Mouse (Mus musculus) MEL (cell line): Measurements from ENCODE around the gene Hoxd13.

Source experiments
- BHLHE40 ChIP-seq: IDR thresholded peaks from 2 replicates; pipeline ENCODE4 v1.6.1; 2012; ENCODE audit warnings: low read depth, mild to moderate bottlenecking, inconsistent platforms, low read length, improper control_type of control experiment, borderline replicate concordance
- CHD2 ChIP-seq: IDR thresholded peaks from 2 replicates; pipeline ENCODE4 v1.6.1; 2011; ENCODE audit warnings: low read length, improper control_type of control experiment
- CTCF ChIP-seq, 3 experiments: IDR thresholded peaks in 2 of 3; conservative IDR thresholded peaks in 1 of 3; 2 replicates each; pipeline ENCODE4 v1.5.1; 2011 to 2012; ENCODE audit warnings: low read length in 3 of 3, low read depth in 2 of 3, mild to moderate bottlenecking in 2 of 3, improper control_type of control experiment in 1 of 3, inconsistent platforms in 1 of 3, mixed read lengths in 1 of 3, moderate library complexity in 1 of 3; ENCODE audit not compliant: control insufficient read depth in 1 of 3, insufficient read depth in 1 of 3, poor library complexity in 1 of 3, severe bottlenecking in 1 of 3
- EP300 ChIP-seq, 2 experiments: IDR thresholded peaks; 2 replicates each; pipeline ENCODE4 v1.6.1; 2011; ENCODE audit warnings: improper control_type of control experiment in 2 of 2, low read length in 2 of 2, low read depth in 1 of 2, mild to moderate bottlenecking in 1 of 2
- GABPA ChIP-seq: IDR thresholded peaks from 2 replicates; pipeline ENCODE4 v1.6.1; 2012; ENCODE audit warnings: low read depth, mild to moderate bottlenecking, inconsistent platforms, low read length, improper control_type of control experiment, moderate library complexity
- GATA1 ChIP-seq: IDR thresholded peaks from 2 replicates; pipeline ENCODE4 v1.6.1; 2011; ENCODE audit warnings: low read depth, low read length, improper control_type of control experiment
- MEF2A ChIP-seq: IDR thresholded peaks from 2 replicates; pipeline ENCODE4 v1.6.1; 2014; ENCODE audit warnings: low read depth, mild to moderate bottlenecking, inconsistent platforms, low read length, improper control_type of control experiment; ENCODE audit not compliant: poor library complexity, insufficient replicate concordance, severe bottlenecking; ENCODE audit errors: extremely low read depth
- MXI1 ChIP-seq: IDR thresholded peaks from 2 replicates; pipeline ENCODE4 v1.6.1; 2011; ENCODE audit warnings: mild to moderate bottlenecking, low read depth, low read length, improper control_type of control experiment
- POLR2A ChIP-seq, 2 experiments: IDR thresholded peaks; 2 replicates each; pipeline ENCODE4 v1.6.1; 2011 to 2012; ENCODE audit warnings: low read length in 2 of 2, mild to moderate bottlenecking in 2 of 2, control low read depth in 1 of 2, improper control_type of control experiment in 1 of 2, low read depth in 1 of 2, moderate library complexity in 1 of 2; ENCODE audit not compliant: control insufficient read depth in 1 of 2, insufficient read depth in 1 of 2, poor library complexity in 1 of 2
- POLR2AphosphoS2 ChIP-seq: IDR thresholded peaks from 2 replicates; pipeline ENCODE4 v1.6.1; 2011; ENCODE audit warnings: low read length, improper control_type of control experiment
- TAL1 ChIP-seq: IDR thresholded peaks from 2 replicates; pipeline ENCODE4 v1.6.1; 2012; ENCODE audit warnings: mild to moderate bottlenecking, inconsistent platforms, low read length, moderate library complexity, mixed read lengths
- USF1 ChIP-seq: IDR thresholded peaks from 2 replicates; pipeline ENCODE4 v1.6.1; 2014; ENCODE audit warnings: low read depth, mild to moderate bottlenecking, inconsistent platforms, low read length, improper control_type of control experiment, moderate library complexity
- ZC3H11A ChIP-seq: IDR thresholded peaks from 2 replicates; pipeline ENCODE4 v1.6.1; 2012; ENCODE audit warnings: low read depth, mild to moderate bottlenecking, inconsistent platforms, low read length, improper control_type of control experiment
- ZNF384 ChIP-seq: IDR thresholded peaks from 2 replicates; pipeline ENCODE4 v1.6.1; 2012; ENCODE audit warnings: low read depth, mild to moderate bottlenecking, inconsistent platforms, low read length, improper control_type of control experiment

GRCm38 (mm10) chr2:74620368-74620767 lies 47.7 kb upstream of the Hoxd13 start:
- TF ChIP-seq MEF2A (no peak), ZNF384 (no peak), USF1 (no peak), GATA1 (no peak), TAL1 (no peak), MXI1 (no peak), EP300 (IDR thresholded peaks at IDR 0.05; ENCODE audit: low read depth in 1 of 2, low read length in 2 of 2) (no peak), CTCF (IDR thresholded peaks at IDR 0.05 in 2 of 3, conservative IDR thresholded peaks at IDR 0.05 in 1 of 3; ENCODE audit: control insufficient read depth in 1 of 3, insufficient read depth in 1 of 3, low read depth in 2 of 3, low read length in 3 of 3, poor library complexity in 1 of 3, severe bottlenecking in 1 of 3) (no peak), POLR2A (IDR thresholded peaks at IDR 0.05; ENCODE audit: control insufficient read depth in 1 of 2, insufficient read depth in 1 of 2, low read depth in 1 of 2, low read length in 2 of 2, poor library complexity in 1 of 2) (no peak), BHLHE40 (no peak), ZC3H11A (no peak), POLR2AphosphoS2 (no peak), CHD2 (no peak), GABPA (no peak)
